Mouse (Mus musculus): ENCODE results near the gene Foxp1. TPM values are rescaled to one million over a fixed set of nuclear protein-coding genes. Genes with fewer than 3 reads are reported as not detected.

The Foxp1 gene
- polyA plus RNA-seq, 1 experiment from 2014 or later, result 88.1 TPM

DNA sequence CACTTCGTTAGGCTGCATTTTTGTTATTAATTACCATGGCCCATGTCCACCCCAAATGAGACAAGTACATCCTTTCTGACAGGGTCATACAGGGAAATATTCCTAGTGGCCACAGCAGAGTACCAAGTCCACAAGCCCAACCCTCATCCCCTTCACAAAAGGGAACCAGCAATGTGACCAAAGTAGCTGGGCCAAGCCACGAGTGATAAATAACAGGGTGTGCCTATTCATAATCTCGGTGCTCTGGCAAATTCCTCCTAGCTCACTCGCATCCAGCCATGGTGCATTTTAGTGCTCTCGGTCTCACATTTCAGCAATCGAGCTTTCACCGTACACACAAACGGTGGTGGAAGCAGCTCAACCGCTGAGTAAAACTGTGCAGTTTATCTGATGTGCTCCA lies 119.6 kb downstream of the Foxp1 start:
- ATAC-seq (ENCODE audit: insufficient number of reproducible peaks, insufficient read depth, low FRiP score, low read depth), result no peak
- WGBS, result 68% methylated on average over 9 of the region's 9 CpGs

DNA sequence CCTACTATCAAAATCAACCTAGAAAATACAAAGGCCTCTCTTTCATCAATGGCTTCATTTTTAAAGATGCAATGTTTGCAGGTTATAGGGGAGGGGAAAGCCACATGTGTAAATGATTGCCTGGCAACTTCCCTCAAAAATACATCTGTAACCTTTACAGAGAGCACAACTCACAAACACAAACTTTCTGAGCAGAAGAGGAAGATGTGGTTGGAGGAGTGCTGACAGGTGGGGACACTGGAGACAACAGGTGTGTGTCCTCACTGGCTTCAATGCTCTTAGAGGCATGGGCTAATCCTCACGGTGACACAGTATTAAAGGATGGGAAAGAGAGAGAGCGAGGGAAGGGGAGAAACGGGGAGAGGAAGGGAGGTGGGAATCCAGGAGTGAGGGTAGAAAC lies 120.2 kb downstream of the Foxp1 start:
- peaks cover 0 to 2% of the 10 kb centered on the region in 2 experiments; a peak in 1 of 4 replicates for H3K4me1 ChIP-seq (ENCODE audit: control insufficient read depth in 2 of 2, insufficient read depth in 2 of 2, low read length in 2 of 2)
- H3K27ac ChIP-seq (replicated peaks in 1 of 2; ENCODE audit: control insufficient read depth in 1 of 2, insufficient read depth in 1 of 2, low read depth in 2 of 2, low read length in 2 of 2), result no peak overlapping the region
- H3K36me3 ChIP-seq (ENCODE audit: control insufficient read depth, insufficient read depth, low read length), result no peaks in the 10 kb centered on the region
- H3K27me3 ChIP-seq (ENCODE audit: control insufficient read depth, insufficient read depth, low read length), result no peaks in the 10 kb centered on the region
- H3K4me3 ChIP-seq (ENCODE audit: control insufficient read depth in 1 of 2, insufficient read depth in 1 of 2, low read depth in 1 of 2, low read length in 2 of 2), result no peak overlapping the region
- no peak overlapping the region for H3K4me2 ChIP-seq (ENCODE audit: low read length)
- H3K9ac ChIP-seq (ENCODE audit: low read length), result no peak overlapping the region
- ATAC-seq (ENCODE audit: insufficient number of reproducible peaks, insufficient read depth, low FRiP score, low read depth), result no peak
- 72% methylated on average over 3 of the region's 3 CpGs for WGBS
- no peaks in the 10 kb centered on the region for H3K9me3 ChIP-seq (ENCODE audit: control insufficient read depth, low read length)

More for the DNA sequence above, 119.6 kb downstream of the Foxp1 start:
- H3K9me3 ChIP-seq (ENCODE audit: control insufficient read depth, low read length), result no peaks in the 10 kb centered on the region
- no peak overlapping the region for H3K4me2 ChIP-seq (ENCODE audit: low read length)
- no peak overlapping the region for H3K4me3 ChIP-seq (ENCODE audit: control insufficient read depth in 1 of 2, insufficient read depth in 1 of 2, low read depth in 1 of 2, low read length in 2 of 2)
- H3K27me3 ChIP-seq (ENCODE audit: control insufficient read depth, insufficient read depth, low read length), result no peaks in the 10 kb centered on the region
- H3K27ac ChIP-seq (replicated peaks in 1 of 2; ENCODE audit: control insufficient read depth in 1 of 2, insufficient read depth in 1 of 2, low read depth in 2 of 2, low read length in 2 of 2), result no peak overlapping the region
- H3K9ac ChIP-seq (ENCODE audit: low read length), result no peak overlapping the region
- H3K36me3 ChIP-seq (ENCODE audit: control insufficient read depth, insufficient read depth, low read length), result no peaks in the 10 kb centered on the region
- peaks cover 0 to 2% of the 10 kb centered on the region in 2 experiments; a peak in 1 of 4 replicates for H3K4me1 ChIP-seq (ENCODE audit: control insufficient read depth in 2 of 2, insufficient read depth in 2 of 2, low read length in 2 of 2)

DNA sequence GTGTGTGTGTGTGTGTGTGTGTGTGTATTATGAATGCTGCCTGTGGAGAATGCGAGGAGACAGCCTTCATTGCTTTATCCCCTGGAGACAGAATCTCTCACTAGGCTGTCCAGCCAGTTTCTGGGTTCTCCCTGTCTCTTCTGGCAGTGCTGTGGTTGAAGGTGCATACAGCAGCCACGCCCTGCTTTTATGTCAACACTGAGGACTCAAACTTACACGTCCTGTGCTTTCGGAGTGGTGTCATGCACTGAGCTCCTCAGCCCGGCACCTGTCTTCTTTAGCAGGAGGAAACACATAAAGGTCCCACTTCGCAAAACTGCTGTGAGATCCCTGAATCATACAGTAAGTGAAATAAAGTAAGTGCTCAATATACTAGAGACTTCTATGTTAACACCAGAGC lies 120.7 kb downstream of the Foxp1 start:
- H3K27ac ChIP-seq (replicated peaks in 1 of 2; ENCODE audit: control insufficient read depth in 1 of 2, insufficient read depth in 1 of 2, low read depth in 2 of 2, low read length in 2 of 2), result no peak overlapping the region
- no peaks in the 10 kb centered on the region for H3K36me3 ChIP-seq (ENCODE audit: control insufficient read depth, insufficient read depth, low read length)
- H3K4me3 ChIP-seq (ENCODE audit: control insufficient read depth in 1 of 2, insufficient read depth in 1 of 2, low read depth in 1 of 2, low read length in 2 of 2), result no peak overlapping the region
- no peaks in the 10 kb centered on the region for H3K9me3 ChIP-seq (ENCODE audit: control insufficient read depth, low read length)
- H3K4me2 ChIP-seq (ENCODE audit: low read length), result no peak overlapping the region
- no peaks in the 10 kb centered on the region for H3K27me3 ChIP-seq (ENCODE audit: control insufficient read depth, insufficient read depth, low read length)
- H3K9ac ChIP-seq (ENCODE audit: low read length), result no peak overlapping the region
- no peak; the same call in 1 of the 2 replicates for ATAC-seq (ENCODE audit: insufficient number of reproducible peaks, insufficient read depth, low FRiP score, low read depth)
- peaks cover 0 to 2% of the 10 kb centered on the region in 2 experiments; a peak in 1 of 4 replicates for H3K4me1 ChIP-seq (ENCODE audit: control insufficient read depth in 2 of 2, insufficient read depth in 2 of 2, low read length in 2 of 2)
- 81% methylated on average over 6 of the region's 6 CpGs for WGBS

DNA sequence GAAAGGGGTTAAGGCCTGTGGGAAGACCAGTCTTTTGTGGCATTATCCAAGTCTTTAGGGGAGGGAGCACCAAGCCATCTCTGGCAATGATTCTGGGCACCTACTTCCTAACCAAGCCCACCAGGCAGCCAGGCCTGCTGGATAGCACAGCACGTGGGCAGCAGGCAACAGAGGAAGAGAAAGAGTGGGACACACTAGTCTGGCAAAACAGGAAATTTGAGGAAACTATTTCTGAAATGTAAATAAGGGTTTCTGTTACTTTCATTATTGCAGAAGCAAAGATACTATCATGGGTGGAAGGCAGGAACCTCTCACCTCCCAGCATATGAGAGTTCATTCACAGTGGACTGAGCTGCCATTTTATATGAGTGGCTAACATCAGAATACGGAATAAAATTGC lies 121.3 kb downstream of the Foxp1 start:
- Histone ChIP-seq H3K9me3 (ENCODE audit: control insufficient read depth, low read length) (no peaks in the 10 kb centered on the region), H3K27ac (replicated peaks in 1 of 2; ENCODE audit: control insufficient read depth in 1 of 2, insufficient read depth in 1 of 2, low read depth in 2 of 2, low read length in 2 of 2) (no peak overlapping the region), H3K9ac (ENCODE audit: low read length) (no peak overlapping the region), H3K27me3 (ENCODE audit: control insufficient read depth, insufficient read depth, low read length) (no peaks in the 10 kb centered on the region), H3K4me3 (ENCODE audit: control insufficient read depth in 1 of 2, insufficient read depth in 1 of 2, low read depth in 1 of 2, low read length in 2 of 2) (no peak overlapping the region), H3K4me1 (ENCODE audit: control insufficient read depth in 2 of 2, insufficient read depth in 2 of 2, low read length in 2 of 2) (no peaks in the 10 kb centered on the region), H3K4me2 (ENCODE audit: low read length) (no peak overlapping the region), H3K36me3 (ENCODE audit: control insufficient read depth, insufficient read depth, low read length) (no peaks in the 10 kb centered on the region)
- WGBS, result 80% methylated on average over 2 of the region's 2 CpGs
- ATAC-seq (ENCODE audit: insufficient number of reproducible peaks, insufficient read depth, low FRiP score, low read depth), result no peak

DNA sequence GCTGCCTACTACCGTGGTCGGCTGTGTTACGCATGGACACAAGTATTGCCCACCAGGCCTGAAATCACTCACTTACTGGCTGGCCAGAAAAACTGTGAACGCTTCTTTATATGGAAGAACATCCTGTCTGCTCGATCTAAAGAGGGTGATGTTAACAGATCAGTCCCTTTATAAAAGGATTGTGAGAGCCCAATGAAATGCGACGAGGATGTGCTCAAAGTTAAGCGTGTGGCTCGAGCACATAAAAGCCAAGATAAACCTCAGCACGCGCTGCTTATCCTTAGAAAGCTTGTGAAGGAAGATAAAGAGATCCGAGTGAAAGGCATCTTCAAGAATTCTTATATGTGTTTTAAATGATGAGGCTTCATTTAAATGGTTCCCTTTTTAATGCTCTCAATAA lies 126.8 kb downstream of the Foxp1 start:
- H3K4me1 ChIP-seq (ENCODE audit: control insufficient read depth in 2 of 2, insufficient read depth in 2 of 2, low read length in 2 of 2), result no peaks in the 10 kb centered on the region
- H3K9me3 ChIP-seq (ENCODE audit: control insufficient read depth, low read length), result no peaks in the 10 kb centered on the region
- H3K27me3 ChIP-seq (ENCODE audit: control insufficient read depth, insufficient read depth, low read length), result no peaks in the 10 kb centered on the region
- H3K9ac ChIP-seq (ENCODE audit: low read length), result no peak overlapping the region
- H3K27ac ChIP-seq (replicated peaks in 1 of 2; ENCODE audit: control insufficient read depth in 1 of 2, insufficient read depth in 1 of 2, low read depth in 2 of 2, low read length in 2 of 2), result no peak overlapping the region
- H3K36me3 ChIP-seq (ENCODE audit: control insufficient read depth, insufficient read depth, low read length), result no peaks in the 10 kb centered on the region
- no peak overlapping the region for H3K4me2 ChIP-seq (ENCODE audit: low read length)
- WGBS, result 67% methylated on average over 12 of the region's 12 CpGs
- H3K4me3 ChIP-seq (ENCODE audit: control insufficient read depth in 1 of 2, insufficient read depth in 1 of 2, low read depth in 1 of 2, low read length in 2 of 2), result no peak overlapping the region
- ATAC-seq (ENCODE audit: insufficient number of reproducible peaks, insufficient read depth, low FRiP score, low read depth), result no peak

DNA sequence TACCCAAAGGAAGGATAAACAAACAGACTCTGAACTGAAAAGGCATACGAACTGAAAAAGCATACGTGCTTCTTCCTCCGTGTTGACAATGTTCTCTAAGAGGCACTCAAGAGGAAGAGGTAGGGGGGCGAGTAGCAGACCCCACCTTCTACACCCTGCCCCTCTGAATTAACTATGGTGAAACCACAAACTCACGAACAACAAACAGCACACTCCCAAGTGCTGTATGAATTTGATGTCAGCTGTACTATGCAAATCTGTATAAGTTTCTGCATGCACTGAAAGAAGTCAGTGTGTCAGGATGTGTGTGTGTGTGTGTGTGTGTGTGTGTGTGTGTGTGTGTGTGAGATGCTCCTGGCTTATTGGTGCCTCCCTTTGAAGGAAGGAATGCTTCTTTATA lies 127.7 kb downstream of the Foxp1 start:
- Histone ChIP-seq H3K36me3 (ENCODE audit: control insufficient read depth, insufficient read depth, low read length) (no peaks in the 10 kb centered on the region), H3K27me3 (ENCODE audit: control insufficient read depth, insufficient read depth, low read length) (no peaks in the 10 kb centered on the region), H3K9ac (ENCODE audit: low read length) (no peak overlapping the region), H3K27ac (replicated peaks in 1 of 2; ENCODE audit: control insufficient read depth in 1 of 2, insufficient read depth in 1 of 2, low read depth in 2 of 2, low read length in 2 of 2) (no peak overlapping the region), H3K4me3 (ENCODE audit: control insufficient read depth in 1 of 2, insufficient read depth in 1 of 2, low read depth in 1 of 2, low read length in 2 of 2) (no peak overlapping the region), H3K4me2 (ENCODE audit: low read length) (no peak overlapping the region), H3K4me1 (ENCODE audit: control insufficient read depth in 2 of 2, insufficient read depth in 2 of 2, low read length in 2 of 2) (peaks cover under 1% of the 10 kb centered on the region in 2 experiments; a peak in 1 of 4 replicates), H3K9me3 (ENCODE audit: control insufficient read depth, low read length) (no peaks in the 10 kb centered on the region)
- 58% methylated on average over 5 of the region's 5 CpGs for WGBS
- no peak for ATAC-seq (ENCODE audit: insufficient number of reproducible peaks, insufficient read depth, low FRiP score, low read depth)

DNA sequence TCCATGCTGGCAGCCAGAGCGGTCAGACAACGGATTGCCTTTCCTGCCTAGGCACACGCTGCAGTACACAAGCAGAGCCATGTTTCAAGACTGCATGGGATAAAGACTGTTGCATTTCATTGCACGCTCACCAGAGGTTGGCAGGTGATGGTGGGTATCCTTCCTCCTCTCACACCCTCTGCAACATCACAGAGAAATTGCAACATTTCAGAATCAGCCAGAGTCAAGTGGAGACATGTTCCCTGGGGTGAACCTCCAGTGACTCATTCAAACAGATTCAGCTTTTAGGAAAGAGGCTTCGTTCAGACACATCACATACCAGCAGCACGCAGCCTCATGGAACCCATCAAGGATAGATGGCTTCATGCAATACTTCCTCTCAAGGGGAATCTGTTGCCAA lies 130.0 kb downstream of the Foxp1 start:
- no peaks in the 10 kb centered on the region for H3K27me3 ChIP-seq (ENCODE audit: control insufficient read depth, insufficient read depth, low read length)
- H3K9me3 ChIP-seq (ENCODE audit: control insufficient read depth, low read length), result no peaks in the 10 kb centered on the region
- no peak overlapping the region for H3K27ac ChIP-seq (replicated peaks in 1 of 2; ENCODE audit: control insufficient read depth in 1 of 2, insufficient read depth in 1 of 2, low read depth in 2 of 2, low read length in 2 of 2)
- 96% methylated on average over 6 of the region's 6 CpGs for WGBS
- H3K9ac ChIP-seq (ENCODE audit: low read length), result no peak overlapping the region
- H3K4me3 ChIP-seq (ENCODE audit: control insufficient read depth in 1 of 2, insufficient read depth in 1 of 2, low read depth in 1 of 2, low read length in 2 of 2), result no peak overlapping the region
- no peaks in the 10 kb centered on the region for H3K36me3 ChIP-seq (ENCODE audit: control insufficient read depth, insufficient read depth, low read length)
- no peak overlapping the region for H3K4me2 ChIP-seq (ENCODE audit: low read length)
- ATAC-seq (ENCODE audit: insufficient number of reproducible peaks, insufficient read depth, low FRiP score, low read depth), result no peak
- H3K4me1 ChIP-seq (ENCODE audit: control insufficient read depth in 2 of 2, insufficient read depth in 2 of 2, low read length in 2 of 2), result peaks cover 8 to 10% of the 10 kb centered on the region in 2 experiments; a peak in 1 of 4 replicates

All from heart, embryonic 14.5 days (tissue).